Mouse (Mus musculus) kidney, postnatal 0 days (tissue): ENCODE data around the gene Mfap3. TPM values are rescaled to one million over a fixed set of nuclear protein-coding genes. Genes with fewer than 3 reads are reported as not detected.
"Not testable (repeated sequence)": the region's sequence is repeated elsewhere in the genome, so short reads cannot be mapped to it uniquely, and the experiment has no call there.

Experiments used
- ATAC-seq: fragments of 200-750 bp; cut with Nextera tagmentation; replicated peaks from 2 replicates; pipeline ENCODE4 v1.8.0; 2017; ENCODE audit warnings: low read depth, moderate number of reproducible peaks, moderate TSS enrichment, moderate library complexity; ENCODE audit not compliant: low FRiP score
- DNase-seq: peaks from one replicate; pipeline ENCODE4 v3.0.0-alpha.2; 2016; ENCODE audit warnings: low spot score
- H3K27ac ChIP-seq: fragments of 300-500 bp; sonication (generic); 2 replicates; pipeline ENCODE4 v1.5.1; 2014; ENCODE audit warnings: mild to moderate bottlenecking
- H3K27me3 ChIP-seq: fragments of 300-500 bp; sonication (generic); 2 replicates; pipeline ENCODE4 v1.6.1; 2014; ENCODE audit warnings: low read length, mixed read lengths; ENCODE audit not compliant: insufficient read depth
- H3K36me3 ChIP-seq: fragments of 300-500 bp; sonication (generic); 2 replicates; pipeline ENCODE4 v1.6.1; 2014; ENCODE audit warnings: low read length, mixed read lengths; ENCODE audit not compliant: insufficient read depth
- H3K4me1 ChIP-seq: fragments of 300-500 bp; sonication (generic); replicated peaks from 2 replicates; pipeline ENCODE4 v1.6.1; 2014; ENCODE audit warnings: antibody characterized with exemption, low read length, mixed read lengths; ENCODE audit not compliant: insufficient read depth
- H3K4me2 ChIP-seq: fragments of 300-500 bp; sonication (generic); 2 replicates; pipeline ENCODE4 v1.6.1; 2014; ENCODE audit warnings: mild to moderate bottlenecking, low read length, moderate library complexity, mixed read lengths
- H3K4me3 ChIP-seq: fragments of 300-500 bp; sonication (generic); replicated peaks from 2 replicates; pipeline ENCODE4 v1.5.1; 2014; ENCODE audit warnings: low read depth, low read length
- H3K9ac ChIP-seq: fragments of 300-500 bp; sonication (generic); 2 replicates; pipeline ENCODE4 v1.6.1; 2014; ENCODE audit warnings: low read depth, low read length
- H3K9me3 ChIP-seq: fragments of 300-500 bp; sonication (generic); replicated peaks from 2 replicates; pipeline ENCODE4 v1.6.1; 2016; ENCODE audit warnings: low read length, inconsistent platforms, mixed read lengths
- CTCF ChIP-seq: IDR thresholded peaks from 2 replicates; pipeline ENCODE4 v1.5.1; 2016; ENCODE audit warnings: antibody characterized with exemption, low read depth, mild to moderate bottlenecking, moderate library complexity
- WGBS: fragments of 180-500 bp; shearing (Covaris S2); extraction: QIAGEN DNeasy Blood & Tissue Kit; methylation state at CpG from one replicate; pipeline ENCODE4 v1.1.7; 2014; 5-methylcytosine and 5-hydroxymethylcytosine counted together
- polyA plus RNA-seq: library from polyadenylated mRNA; unstranded; fragments of >200 nt; fragmentation: Nextera tagmentation; extraction: Ambion mirVana; gene quantifications from 2 replicates; pipeline ENCODE4 v1.2.1, GENCODE M21; 2015

Mfap3 gene
- polyA plus RNA-seq, 1 experiment from 2014 or later: 47.3 TPM

- 65% methylated on average over 9 of the region's 9 CpGs for WGBS
- no peak overlapping the region for H3K27ac ChIP-seq
- H3K27me3 ChIP-seq: no peaks in the 10 kb centered on the region
- ATAC-seq (no peak), DNase-seq (no peak)
- H3K4me1 ChIP-seq: no peaks in the 10 kb centered on the region
- H3K9ac ChIP-seq: no peak overlapping the region
- H3K9me3 ChIP-seq: no peaks in the 10 kb centered on the region
- no peak overlapping the region for H3K4me2 ChIP-seq
- TF ChIP-seq CTCF: no peak
- H3K4me3 ChIP-seq: no peak overlapping the region
- no peaks in the 10 kb centered on the region for H3K36me3 ChIP-seq
These were observed 34.7 kb downstream of the Mfap3 start for GRCm38 (mm10) chr11:57553015-57553780.

- DNase-seq, H3K9ac ChIP-seq, H3K36me3 ChIP-seq, H3K27me3 ChIP-seq, H3K4me2 ChIP-seq, ATAC-seq, H3K4me3 ChIP-seq, H3K9me3 ChIP-seq, H3K27ac ChIP-seq, H3K4me1 ChIP-seq: not testable (repeated sequence)
- 94% methylated on average over 9 of the region's 10 CpGs for WGBS
These were observed 39.5 kb downstream of the Mfap3 start for GRCm38 (mm10) chr11:57557936-57558335.

GRCm38 (mm10) chr11:57564564-57564963 is 46.1 kb downstream of the Mfap3 start:
- H3K36me3 ChIP-seq: no peaks in the 10 kb centered on the region
- no peak for ATAC-seq
- no peak overlapping the region for H3K27ac ChIP-seq
- no peaks in the 10 kb centered on the region for H3K4me1 ChIP-seq
- H3K4me2 ChIP-seq: no peak overlapping the region
- H3K9ac ChIP-seq: no peak overlapping the region
- TF ChIP-seq CTCF: no peak
- H3K4me3 ChIP-seq: no peak overlapping the region
- 48% methylated on average over 12 of the region's 12 CpGs for WGBS
- no peaks in the 10 kb centered on the region for H3K27me3 ChIP-seq
- H3K9me3 ChIP-seq: no peaks in the 10 kb centered on the region
- DNase-seq: peak; percentile 20

GRCm38 (mm10) chr11:57566091-57567035 is 47.9 kb downstream of the Mfap3 start:
- no peaks in the 10 kb centered on the region for H3K36me3 ChIP-seq
- no peaks in the 10 kb centered on the region for H3K9me3 ChIP-seq
- 37% methylated on average over 16 of the region's 18 CpGs for WGBS
- no peak overlapping the region for H3K9ac ChIP-seq
- TF ChIP-seq CTCF: no peak
- DNase-seq (no peak), ATAC-seq (no peak)
- no peak overlapping the region for H3K4me3 ChIP-seq
- no peak overlapping the region for H3K4me2 ChIP-seq
- H3K27ac ChIP-seq: no peak overlapping the region
- H3K27me3 ChIP-seq: no peaks in the 10 kb centered on the region
- no peaks in the 10 kb centered on the region for H3K4me1 ChIP-seq

GRCm38 (mm10) chr11:57568950-57569490 is 50.6 kb downstream of the Mfap3 start:
- H3K27ac ChIP-seq: no peak overlapping the region
- no peaks in the 10 kb centered on the region for H3K9me3 ChIP-seq
- H3K27me3 ChIP-seq: no peaks in the 10 kb centered on the region
- H3K4me1 ChIP-seq: no peaks in the 10 kb centered on the region
- ATAC-seq (no peak), DNase-seq (no peak)
- H3K9ac ChIP-seq: no peak overlapping the region
- TF ChIP-seq CTCF: no peak
- no peaks in the 10 kb centered on the region for H3K36me3 ChIP-seq
- WGBS: 88% methylated on average over 2 of the region's 2 CpGs
- no peak overlapping the region for H3K4me3 ChIP-seq
- no peak overlapping the region for H3K4me2 ChIP-seq

- no peak for TF ChIP-seq CTCF
- no peak overlapping the region for H3K4me2 ChIP-seq
- no peaks in the 10 kb centered on the region for H3K4me1 ChIP-seq
- no peak overlapping the region for H3K9ac ChIP-seq
- no peaks in the 10 kb centered on the region for H3K27me3 ChIP-seq
- ATAC-seq: no peak
- H3K27ac ChIP-seq: no peak overlapping the region
- 93% methylated on average over 3 of the region's 3 CpGs for WGBS
- H3K9me3 ChIP-seq: no peaks in the 10 kb centered on the region
- no peaks in the 10 kb centered on the region for H3K36me3 ChIP-seq
- H3K4me3 ChIP-seq: no peak overlapping the region
- no peak for DNase-seq
These were observed 52.6 kb downstream of the Mfap3 start for GRCm38 (mm10) chr11:57571035-57571434.
